Mouse (Mus musculus) embryonic fibroblast, embryonic 13.5 days (primary cell): ENCODE results near the gene Zbtb2.

Source experiments
- CTCF ChIP-seq: IDR thresholded peaks from 2 replicates; pipeline ENCODE4 v1.5.1; 2011; ENCODE audit warnings: mild to moderate bottlenecking, control low read depth, low read length, moderate library complexity, borderline replicate concordance; ENCODE audit not compliant: insufficient read depth
- POLR2A ChIP-seq: IDR thresholded peaks from 2 replicates; pipeline ENCODE4 v1.6.1; 2011; ENCODE audit warnings: low read depth, mild to moderate bottlenecking, control low read depth, low read length, moderate library complexity

DNA sequence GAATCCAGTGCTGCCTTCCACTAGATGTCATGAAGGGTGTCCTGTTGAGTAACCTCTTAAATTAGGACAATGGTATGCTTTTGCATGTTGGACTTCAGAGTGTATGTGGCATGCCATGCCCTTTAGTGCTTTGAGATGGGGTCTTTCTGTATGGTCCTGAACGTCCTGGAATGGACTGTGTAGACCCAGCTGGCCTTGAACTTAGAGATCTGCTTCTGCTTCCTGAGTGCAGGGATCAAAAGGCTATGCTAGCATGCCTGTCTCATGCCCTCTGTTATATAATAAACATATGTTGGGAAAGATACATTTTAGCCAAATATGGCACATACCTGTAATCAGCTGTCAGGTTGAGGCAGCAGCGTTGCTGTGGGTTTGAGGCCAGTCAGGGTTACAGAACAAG, 2.6 kb upstream of the Zbtb2 start:
- TF ChIP-seq POLR2A (no peak), CTCF (no peak)
